Mouse (Mus musculus): Measurements from ENCODE around the gene F9. TPM values are rescaled to one million over a fixed set of nuclear protein-coding genes. Genes with fewer than 3 reads are reported as not detected.

F9 gene
- 1 to 10 TPM in 1 of 2 experiments, under 1 TPM in 1; 0.39 to 1.3 TPM for total RNA-seq (2023)

DNA sequence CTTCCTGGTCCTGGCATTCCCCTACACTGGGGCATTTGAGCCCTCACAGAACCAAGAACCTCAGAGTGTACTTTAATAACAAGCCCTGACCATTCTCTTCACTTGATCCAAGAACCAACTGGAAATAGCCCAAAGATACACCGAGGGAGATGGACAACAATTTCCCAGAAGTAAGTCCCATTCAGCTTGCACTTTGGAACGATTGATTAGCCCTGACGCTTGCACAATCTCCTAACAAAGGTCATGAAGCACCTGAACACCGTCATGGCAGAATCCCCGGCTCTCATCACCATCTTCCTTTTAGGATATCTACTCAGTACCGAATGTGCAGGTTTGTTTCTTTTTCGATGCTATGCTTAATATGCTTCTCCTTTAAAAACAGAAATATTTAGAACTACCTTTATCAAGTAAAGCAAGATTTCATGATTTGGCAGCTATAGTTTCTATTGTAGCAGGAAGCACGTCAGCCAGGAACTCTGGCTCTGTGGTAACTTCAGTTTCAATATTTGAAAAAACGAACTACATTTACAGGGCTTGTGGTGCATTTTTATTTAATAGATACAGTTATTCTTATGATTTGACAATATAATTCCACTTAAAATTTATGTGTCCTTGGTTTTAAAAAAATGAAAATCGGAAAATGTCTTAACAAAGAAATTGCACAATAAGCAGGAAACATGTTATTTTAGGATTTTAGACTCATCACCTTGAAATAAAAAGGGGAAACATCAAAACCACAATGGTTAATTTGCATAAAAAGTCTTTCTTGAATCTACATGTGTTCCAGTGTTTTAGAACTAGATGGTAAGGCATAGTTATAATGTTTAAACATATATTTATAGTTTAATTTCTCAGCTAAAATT is at the start of gene F9:
F9 (plus strand) TSS at position 244 of the 863 bp plus-strand sequence.

Other genes starting within 250 kb of the F9 start
- not detected for gene Mcf2, start 179.6 kb downstream of the F9 start, total RNA-seq (2023)